Mouse (Mus musculus) small intestine, adult 2 months (tissue): ENCODE measurements around the gene Zfp819. TPM values are rescaled to one million over a fixed set of nuclear protein-coding genes. Genes with fewer than 3 reads are reported as not detected.

Experiments used
- H3K27ac ChIP-seq: fragments of 200-500 bp; 2 replicates; pipeline ENCODE4 v1.5.1; 2012; ENCODE audit warnings: low read depth, low read length, control low read depth, inconsistent platforms; ENCODE audit not compliant: insufficient read depth
- H3K27me3 ChIP-seq: fragments of 200-500 bp; 2 replicates; pipeline ENCODE4 v1.6.1; 2012; ENCODE audit warnings: mild to moderate bottlenecking, moderate library complexity, low read length, inconsistent platforms; ENCODE audit not compliant: control insufficient read depth, insufficient read depth
- H3K36me3 ChIP-seq: fragments of 200-500 bp; 2 replicates; pipeline ENCODE4 v1.6.1; 2012; ENCODE audit warnings: mild to moderate bottlenecking, low read length, control low read depth, inconsistent platforms; ENCODE audit not compliant: control insufficient read depth, insufficient read depth
- H3K4me1 ChIP-seq: fragments of 200-500 bp; 2 replicates; pipeline ENCODE4 v1.6.1; 2012; ENCODE audit warnings: low read length, inconsistent platforms, mixed read lengths; ENCODE audit not compliant: control insufficient read depth, insufficient read depth, insufficient read length
- H3K4me3 ChIP-seq: fragments of 200-500 bp; 2 replicates; pipeline ENCODE4 v1.5.1; 2012; ENCODE audit warnings: low read depth, mild to moderate bottlenecking, control low read depth, inconsistent platforms, low read length, moderate library complexity
- CTCF ChIP-seq: fragments of 200-500 bp; IDR thresholded peaks from 2 replicates; pipeline ENCODE4 v1.5.1; 2012; ENCODE audit warnings: low read depth, mild to moderate bottlenecking, control low read depth, inconsistent platforms, low read length, moderate library complexity, mixed read lengths; ENCODE audit not compliant: insufficient replicate concordance, insufficient read length; ENCODE audit errors: extremely low read depth
- POLR2A ChIP-seq: fragments of 200-500 bp; IDR thresholded peaks from 2 replicates; pipeline ENCODE4 v1.6.1; 2012; ENCODE audit warnings: low read depth, mild to moderate bottlenecking, control low read depth, inconsistent platforms, low read length, moderate library complexity
- WGBS: fragments of 180-500 bp; shearing (Covaris S2); methylation state at CpG from one replicate; pipeline ENCODE4 v1.1.7; 2018; 5-methylcytosine and 5-hydroxymethylcytosine counted together
- polyA plus RNA-seq: library from polyadenylated mRNA; depleted of rRNA; stranded (reverse); fragments of >200 nt; gene quantifications from 2 replicates; pipeline ENCODE4 v1.2.3, GENCODE M21; 2012; rRNA removed

Gene Zfp819
- polyA plus RNA-seq, result 0.05 TPM in 1 of 2 replicates, not detected in the other

- Histone ChIP-seq H3K36me3 (no peaks in the 10 kb centered on the region), H3K4me3 (peak within 1 kb of the TSS; percentile 31), H3K27ac (no peak within 1 kb of the TSS), H3K27me3 (no peaks in the 10 kb centered on the region; the same call in 1 of the 2 replicates), H3K4me1 (peaks cover 5% of the 10 kb centered on the region)
- WGBS, result 15% methylated on average over 41 of the region's 41 CpGs
- TF ChIP-seq POLR2A, result no peak
- no peak for TF ChIP-seq CTCF
These were observed at the start of gene Zfp819 for GRCm38 (mm10) chr7:43606896-43607742. Gene Zfp819 (plus strand): TSS chr7:43607169.

- TF ChIP-seq CTCF (no peak), POLR2A (peak; percentile 41; the same call in 1 of the 2 replicates)
- H3K27me3 ChIP-seq, result no peaks in the 10 kb centered on the region
- H3K36me3 ChIP-seq, result no peaks in the 10 kb centered on the region
- H3K27ac ChIP-seq, result peak within 1 kb of the TSS; percentile 62
- peak within 1 kb of the TSS; percentile 81 for H3K4me3 ChIP-seq
- peaks cover 7% of the 10 kb centered on the region; the same call in 1 of the 2 replicates for H3K4me1 ChIP-seq
- under 1% methylated on average over 27 of the region's 27 CpGs for WGBS
These were observed 44.8 kb upstream of the Zfp819 start, which contains the start of gene Zfp658 for GRCm38 (mm10) chr7:43562006-43562633. Gene Zfp658 (plus strand): TSS chr7:43562256.

- Histone ChIP-seq H3K4me3 (peak overlapping the region; percentile 81), H3K4me1 (peaks cover 7% of the 10 kb centered on the region; the same call in 1 of the 2 replicates), H3K27me3 (no peaks in the 10 kb centered on the region), H3K27ac (peak overlapping the region; percentile 62), H3K36me3 (peaks cover 2% of the 10 kb centered on the region; the same call in 1 of the 2 replicates)
- TF ChIP-seq CTCF (no peak), POLR2A (no peak)
- under 1% methylated on average over 10 of the region's 10 CpGs for WGBS
These were observed 44.3 kb upstream of the Zfp819 start for GRCm38 (mm10) chr7:43562651-43563070.

- Histone ChIP-seq H3K27me3 (no peaks in the 10 kb centered on the region), H3K27ac (no peak overlapping the region), H3K4me3 (peak overlapping the region; percentile 25), H3K36me3 (peaks cover 4% of the 10 kb centered on the region; the same call in 1 of the 2 replicates), H3K4me1 (peaks cover 7% of the 10 kb centered on the region; the same call in 1 of the 2 replicates)
- no peak for TF ChIP-seq CTCF
- no peak for TF ChIP-seq POLR2A
- 23% methylated on average over 6 of the region's 6 CpGs for WGBS
These were observed 43.7 kb upstream of the Zfp819 start for GRCm38 (mm10) chr7:43563300-43563699.

GRCm38 (mm10) chr7:43571216-43571615 is 35.8 kb upstream of the Zfp819 start:
- no peaks in the 10 kb centered on the region for H3K4me1 ChIP-seq
- H3K27ac ChIP-seq, result no peak overlapping the region
- 93% methylated on average over 2 of the region's 2 CpGs for WGBS
- H3K36me3 ChIP-seq, result peaks cover 14% of the 10 kb centered on the region
- no peak for TF ChIP-seq POLR2A
- TF ChIP-seq CTCF, result no peak
- H3K4me3 ChIP-seq, result no peak overlapping the region
- H3K27me3 ChIP-seq, result no peaks in the 10 kb centered on the region

- H3K27ac ChIP-seq, result peak within 1 kb of the TSS; percentile 70
- under 1% methylated on average over 37 of the region's 37 CpGs for WGBS
- peaks cover 3% of the 10 kb centered on the region for H3K4me1 ChIP-seq
- H3K36me3 ChIP-seq, result peaks cover 4% of the 10 kb centered on the region
- TF ChIP-seq POLR2A (no peak), CTCF (no peak)
- peak within 1 kb of the TSS; percentile 81 for H3K4me3 ChIP-seq
- H3K27me3 ChIP-seq, result no peaks in the 10 kb centered on the region
These were observed 27.4 kb upstream of the Zfp819 start, which contains the start of gene Zfp719 for GRCm38 (mm10) chr7:43579440-43580171. Gene Zfp719 (plus strand): TSS chr7:43579610.

- TF ChIP-seq POLR2A (no peak), CTCF (no peak)
- no peaks in the 10 kb centered on the region for H3K27me3 ChIP-seq
- H3K27ac ChIP-seq, result no peak overlapping the region
- H3K4me3 ChIP-seq, result 0 out of 2 replicates have a peak overlapping the region, but pooled peaks have one; percentile 9
- 61% methylated on average over 5 of the region's 5 CpGs for WGBS
- H3K4me1 ChIP-seq, result peaks cover 3% of the 10 kb centered on the region
- peaks cover 10% of the 10 kb centered on the region; the same call in 1 of the 2 replicates for H3K36me3 ChIP-seq
These were observed 26.4 kb upstream of the Zfp819 start for GRCm38 (mm10) chr7:43580526-43580925.
